17 mouse cellular contexts compared by ENCODE assay signal in the genomic region with DNA sequence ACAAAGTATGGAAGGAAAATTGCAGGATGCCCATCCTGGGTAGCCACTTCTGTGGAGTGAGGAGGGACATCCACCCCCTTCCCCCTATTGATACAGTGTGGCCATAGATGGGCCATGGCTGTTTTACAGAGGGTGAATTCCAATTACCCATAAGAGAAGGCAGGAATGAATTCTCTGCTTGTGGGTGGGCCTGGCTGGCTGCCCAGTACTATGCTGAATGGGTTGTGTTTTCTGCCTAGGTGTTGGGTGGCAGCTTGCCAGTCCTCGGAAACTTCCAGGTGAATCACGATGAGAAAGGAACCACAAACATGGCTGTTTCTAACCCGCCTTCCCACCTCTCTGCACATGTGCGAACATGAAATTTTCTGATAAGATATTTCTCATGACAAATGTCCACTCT.
DNase-seq lines count a peak whose midpoint lies in the region; ATAC-seq and TF ChIP-seq lines count a peak whose summit lies in the region.
"Had no signal": no experiment of that assay in that cellular context is flagged by ENCODE, and none has a peak within 500 bp of the region (broad histone marks: within the 10 kb centered on the region; RNA-seq: fewer than 3 reads in every experiment).

No protein-coding gene starts in this region.

- ATAC-seq in intestine, postnatal 0 days: no peak
- ATAC-seq: CD4-positive, CD25-positive, alpha-beta regulatory T cell, adult 4 months had no signal

- no peak overlapping the region for H3K9ac ChIP-seq in intestine, postnatal 0 days (ENCODE audit: low read depth, low read length)
- H3K9ac ChIP-seq: embryonic facial prominence, embryonic 13.5 days; hindbrain, embryonic 15.5 days; lung, embryonic 15.5 days; midbrain, embryonic 12.5 days had no signal

- 92% methylated on average over 4 of the region's 4 CpGs for WGBS in intestine, postnatal 0 days

- no peak for TF ChIP-seq CTCF in intestine, postnatal 0 days (IDR thresholded peaks at IDR 0.05; ENCODE audit: low read depth)

- no peaks in the 10 kb centered on the region for H3K9me3 ChIP-seq in intestine, postnatal 0 days (ENCODE audit: control insufficient read depth)
- H3K9me3 ChIP-seq: embryonic facial prominence, embryonic 13.5 days; forebrain, embryonic 10.5 days; hindbrain, embryonic 15.5 days; lung, embryonic 15.5 days; midbrain, embryonic 12.5 days had no signal

- H3K4me2 ChIP-seq in intestine, postnatal 0 days (replicated peaks; ENCODE audit: low read depth): no peak overlapping the region
- H3K4me2 ChIP-seq: embryonic facial prominence, embryonic 13.5 days; hindbrain, embryonic 15.5 days; lung, embryonic 15.5 days; midbrain, embryonic 12.5 days had no signal

- H3K4me1 ChIP-seq in intestine, postnatal 0 days (replicated peaks; ENCODE audit: control insufficient read depth, insufficient read depth, low read length): no peaks in the 10 kb centered on the region
- H3K4me1 ChIP-seq: hindbrain, embryonic 15.5 days had no signal

- H3K27me3 ChIP-seq in intestine, postnatal 0 days (replicated peaks; ENCODE audit: control insufficient read depth, insufficient read depth, low read length): 0 out of 2 replicates have a peak, but pooled peaks cover 3% of the 10 kb centered on the region
- H3K27me3 ChIP-seq: lung, embryonic 15.5 days had no signal

- no peaks in the 10 kb centered on the region for H3K36me3 ChIP-seq in intestine, postnatal 0 days (ENCODE audit: control insufficient read depth, insufficient read depth)
- H3K36me3 ChIP-seq: embryonic facial prominence, embryonic 13.5 days; forebrain, embryonic 10.5 days; hindbrain, embryonic 15.5 days; lung, embryonic 15.5 days; midbrain, embryonic 12.5 days had no signal

- H3K4me3 ChIP-seq in intestine, postnatal 0 days (ENCODE audit: low read depth, low read length): no peak overlapping the region
- H3K4me3 ChIP-seq: embryonic facial prominence, embryonic 13.5 days; forebrain, embryonic 10.5 days; hindbrain, embryonic 15.5 days; lung, embryonic 15.5 days; midbrain, embryonic 12.5 days had no signal

- peak; percentile 37 for DNase-seq in kidney, postnatal 10 days
- no peak for DNase-seq in kidney, adult 9 months
- DNase-seq in 3T3-L1 (ENCODE audit: low read depth, low spot score): peak; percentile 50
- DNase-seq in brain, adult 2 months (ENCODE audit: low read depth, low spot score): peak; percentile 22
- DNase-seq in right cerebral cortex, adult 2 months (ENCODE audit: low spot score in 2 of 2): peak; percentile 13 to 16
- no peak for DNase-seq in urinary bladder, postnatal 36 days (ENCODE audit: low spot score in 2 of 2)
- DNase-seq: adrenal gland, postnatal 14 days; heart, adult 11 months; kidney, adult 2 months; thymus, adult 18-20 months had no signal

- H3K27ac ChIP-seq in intestine, postnatal 0 days (ENCODE audit: low read depth, low read length): no peak overlapping the region
- H3K27ac ChIP-seq: embryonic facial prominence, embryonic 13.5 days; forebrain, embryonic 10.5 days; hindbrain, embryonic 15.5 days; lung, embryonic 15.5 days; midbrain, embryonic 12.5 days had no signal

Comparison
In these comparisons a context has a peak if more than half of its experiments do, and no peak if none do; other contexts are left out.
1. DNase-seq: peak in kidney, postnatal 10 days (single experiment), 3T3-L1 (single experiment), brain, adult 2 months (single experiment) and right cerebral cortex, adult 2 months (2 of 2); none in kidney, adult 9 months (single experiment) and urinary bladder, postnatal 36 days (0 of 2).